Mouse (Mus musculus) heart, adult 11 months (tissue): ENCODE results near the gene Cdhr3.

Source experiments
- DNase-seq: peaks from one replicate; pipeline ENCODE4 v3.0.0; 2022

The Cdhr3 gene

GRCm38 (mm10) chr12:33071901-33072672 is 20.6 kb downstream of the Cdhr3 start:
- peak; percentile 89 for DNase-seq

GRCm38 (mm10) chr12:33068977-33069376 is 23.7 kb downstream of the Cdhr3 start:
- DNase-seq = no peak

GRCm38 (mm10) chr12:33066355-33066754 is 26.3 kb downstream of the Cdhr3 start:
- no peak for DNase-seq

GRCm38 (mm10) chr12:33065162-33065561 is 27.5 kb downstream of the Cdhr3 start:
- DNase-seq = no peak

- DNase-seq = no peak
Measured at GRCm38 (mm10) chr12:33064266-33064665, 28.4 kb downstream of the Cdhr3 start.

GRCm38 (mm10) chr12:33063250-33063649 is 29.4 kb downstream of the Cdhr3 start:
- DNase-seq = no peak

GRCm38 (mm10) chr12:33062379-33062778 is 30.3 kb downstream of the Cdhr3 start:
- peak; percentile 92 for DNase-seq

- DNase-seq = peak; percentile 96
Measured at GRCm38 (mm10) chr12:33061651-33062050, 31.0 kb downstream of the Cdhr3 start.

- DNase-seq = peak; percentile 95
Measured at GRCm38 (mm10) chr12:33057231-33058048, 35.2 kb downstream of the Cdhr3 start.

GRCm38 (mm10) chr12:33056574-33056973 is 36.1 kb downstream of the Cdhr3 start:
- DNase-seq = no peak

GRCm38 (mm10) chr12:33056074-33056473 is 36.6 kb downstream of the Cdhr3 start:
- DNase-seq = no peak

GRCm38 (mm10) chr12:33053746-33054145 is 38.9 kb downstream of the Cdhr3 start:
- no peak for DNase-seq

GRCm38 (mm10) chr12:33053311-33053710 is 39.4 kb downstream of the Cdhr3 start:
- no peak for DNase-seq

- no peak for DNase-seq
Measured at GRCm38 (mm10) chr12:33048391-33048790, 44.3 kb downstream of the Cdhr3 start.

GRCm38 (mm10) chr12:33046434-33046833 is 46.2 kb downstream of the Cdhr3 start:
- DNase-seq = no peak

GRCm38 (mm10) chr12:33045533-33046361 is 46.9 kb downstream of the Cdhr3 start:
- peak; percentile 95 for DNase-seq

GRCm38 (mm10) chr12:33041476-33041875 is 51.2 kb downstream of the Cdhr3 start:
- DNase-seq = no peak

GRCm38 (mm10) chr12:33040811-33041210 is 51.9 kb downstream of the Cdhr3 start:
- DNase-seq = no peak

GRCm38 (mm10) chr12:33038676-33039075 is 54.0 kb downstream of the Cdhr3 start:
- no peak for DNase-seq

GRCm38 (mm10) chr12:33035719-33036521 is 56.8 kb downstream of the Cdhr3 start:
- peak; percentile 94 for DNase-seq

GRCm38 (mm10) chr12:33035089-33035718 is 57.5 kb downstream of the Cdhr3 start:
- no peak for DNase-seq
